In the genomic region with DNA sequence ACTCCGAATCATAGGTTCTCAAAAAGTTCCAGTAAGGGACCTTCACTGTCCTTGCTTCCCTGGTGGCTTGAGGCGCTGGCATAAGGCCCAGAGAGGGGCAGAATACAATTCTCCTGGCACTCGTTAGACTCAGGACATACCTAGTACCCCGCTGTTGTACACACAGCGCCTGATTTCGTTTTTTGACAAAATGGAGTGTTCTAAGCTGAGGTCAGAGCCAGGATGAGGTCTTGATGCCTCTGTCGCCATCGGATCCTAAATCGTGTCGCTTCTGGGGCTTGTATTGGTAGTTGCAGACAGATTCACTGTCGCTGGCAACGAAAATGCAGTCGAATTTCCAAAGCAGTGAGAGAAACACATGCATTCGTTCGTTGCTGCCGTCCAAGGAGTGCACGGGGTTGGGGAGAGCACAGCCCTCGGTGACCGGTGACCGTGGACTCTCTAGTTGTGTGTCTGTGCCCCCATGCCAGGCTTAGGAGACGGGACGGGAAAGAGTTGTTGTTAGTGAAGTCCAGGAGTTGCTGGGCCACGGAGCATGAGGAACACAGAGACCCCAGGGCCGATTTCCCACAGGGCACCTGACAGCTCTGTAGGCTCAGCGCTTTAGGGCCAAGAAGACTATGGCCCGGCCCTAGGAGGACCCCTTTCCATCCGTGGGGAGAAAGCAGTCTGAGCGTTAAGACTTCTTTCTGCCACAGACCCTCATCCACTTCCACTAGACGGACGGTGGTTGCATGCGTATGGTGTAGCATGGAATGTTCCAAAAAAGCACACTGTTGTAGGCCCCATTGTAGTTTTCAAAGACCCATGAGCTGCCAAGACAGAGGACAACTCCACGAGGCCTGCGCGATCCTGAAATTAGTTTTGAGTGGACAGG, we compare ENCODE assay signal across 9 mouse cellular contexts. TPM values are rescaled to one million over a fixed set of nuclear protein-coding genes. Genes with fewer than 3 reads are reported as not detected.
A peak's percentile ranks its signal among the peaks of the same experiment; 100 is the strongest.
DNase-seq lines count a peak whose midpoint lies in the region; ATAC-seq and TF ChIP-seq lines count a peak whose summit lies in the region.
"Had no signal": no experiment of that assay in that cellular context is flagged by ENCODE, and none has a peak within 500 bp of the region (broad histone marks: within the 10 kb centered on the region; RNA-seq: fewer than 3 reads in every experiment).

No protein-coding gene starts in this region.

- dilution Hi-C loops in CH12.LX (cut with MboI; ENCODE audit: extremely low pct_ligation_motif_present, extremely low pct_unique_long_range_greater_than_20kb, low sequenced_read_pairs), result no loop called here

- no peak for ATAC-seq in intestine, embryonic 14.5 days (replicated peaks; ENCODE audit: low FRiP score, low TSS enrichment, low read depth)
- no peak for ATAC-seq in intestine, postnatal 0 days
- no peak for ATAC-seq in limb, embryonic 15.5 days (ENCODE audit: insufficient number of reproducible peaks, low FRiP score, low TSS enrichment, low read depth)

- no peak for TF ChIP-seq CTCF in intestine, postnatal 0 days (IDR thresholded peaks at IDR 0.05; ENCODE audit: low read depth)
- TF ChIP-seq CTCF in CH12.LX (conservative IDR thresholded peaks at IDR 0.05 in 1 of 2, IDR thresholded peaks at IDR 0.05 in 1 of 2; ENCODE audit: low read depth in 2 of 2, low read length in 2 of 2), result no peak

- H3K36me3 ChIP-seq in intestine, embryonic 14.5 days (ENCODE audit: control insufficient read depth, insufficient read depth, low read length), result no peaks in the 10 kb centered on the region
- H3K36me3 ChIP-seq in intestine, postnatal 0 days (ENCODE audit: control insufficient read depth, insufficient read depth), result no peaks in the 10 kb centered on the region
- peaks cover 9 to 20% of the 10 kb centered on the region in 2 experiments for H3K36me3 ChIP-seq in CH12.LX (replicated peaks in 1 of 2; ENCODE audit: control insufficient read depth in 1 of 2, insufficient read depth in 1 of 2, low read length in 1 of 2)
- H3K36me3 ChIP-seq in limb, embryonic 15.5 days, result no peaks in the 10 kb centered on the region

- DNase-seq in intestine, embryonic 14.5 days (ENCODE audit: low spot score), result peak; percentile 84
- no peak for DNase-seq in CH12.LX (ENCODE audit: extremely low read depth)
- peak; percentile 16 for DNase-seq in R1 (ENCODE audit: low read depth, low spot score)
- no peak for DNase-seq in gastrocnemius, postnatal 4 days (ENCODE audit: low spot score in 2 of 2)
- no peak for DNase-seq in left cerebral cortex, postnatal 4 days

- in situ Hi-C loops in CH12.LX (cut with MboI; ENCODE audit: low pct_ligation_motif_present, low pct_unique_long_range_greater_than_20kb, low sequenced_read_pairs), result no loop called here

- WGBS in intestine, embryonic 14.5 days, result 9% methylated on average over 34 of the region's 34 CpGs
- WGBS in intestine, postnatal 0 days, result 14% methylated on average over 34 of the region's 34 CpGs
- WGBS in limb, embryonic 15.5 days, result 17% methylated on average over 34 of the region's 34 CpGs

- no peak overlapping the region for H3K9ac ChIP-seq in intestine, embryonic 14.5 days (ENCODE audit: low read length)
- H3K9ac ChIP-seq in intestine, postnatal 0 days (ENCODE audit: low read depth, low read length), result no peak overlapping the region
- peak overlapping the region; percentile 75 for H3K9ac ChIP-seq in CH12.LX (ENCODE audit: insufficient read depth, low read depth)
- H3K9ac ChIP-seq in limb, embryonic 15.5 days, result no peak overlapping the region

- intact Hi-C loops in left cerebral cortex, postnatal 4 days (cut with DNase I), result no loop called here

- H3K4me2 ChIP-seq in intestine, embryonic 14.5 days (ENCODE audit: low read length), result no peak overlapping the region
- no peak overlapping the region for H3K4me2 ChIP-seq in intestine, postnatal 0 days (replicated peaks; ENCODE audit: low read depth)
- H3K4me2 ChIP-seq in CH12.LX (ENCODE audit: insufficient read depth, low read depth, poor library complexity, severe bottlenecking), result peak overlapping the region; percentile 59
- H3K4me2 ChIP-seq in limb, embryonic 15.5 days, result peak overlapping the region; percentile 63; the same call in 1 of the 2 replicates

- H3K9me3 ChIP-seq in intestine, embryonic 14.5 days (ENCODE audit: control insufficient read depth, low read length), result no peaks in the 10 kb centered on the region
- H3K9me3 ChIP-seq in intestine, postnatal 0 days (ENCODE audit: control insufficient read depth), result no peaks in the 10 kb centered on the region
- H3K9me3 ChIP-seq in CH12.LX (replicated peaks; ENCODE audit: low read length), result no peaks in the 10 kb centered on the region
- no peaks in the 10 kb centered on the region for H3K9me3 ChIP-seq in limb, embryonic 15.5 days

- peaks cover 93% of the 10 kb centered on the region for H3K27me3 ChIP-seq in intestine, embryonic 14.5 days (replicated peaks; ENCODE audit: control insufficient read depth, insufficient read depth, low read length)
- peaks cover 88% of the 10 kb centered on the region for H3K27me3 ChIP-seq in intestine, postnatal 0 days (replicated peaks; ENCODE audit: control insufficient read depth, insufficient read depth, low read length)
- H3K27me3 ChIP-seq in CH12.LX (replicated peaks), result no peaks in the 10 kb centered on the region
- H3K27me3 ChIP-seq in limb, embryonic 15.5 days, result peaks cover 93% of the 10 kb centered on the region

- H3K79me2 ChIP-seq in CH12.LX (replicated peaks; ENCODE audit: control insufficient read depth, extremely low read depth, insufficient read depth, poor library complexity, severe bottlenecking), result peaks cover 37% of the 10 kb centered on the region

- TF ChIP-seq EP300 in CH12.LX (IDR thresholded peaks at IDR 0.05; ENCODE audit: low read length), result no peak

- H3K27ac ChIP-seq in intestine, embryonic 14.5 days (ENCODE audit: low read depth), result no peak overlapping the region
- no peak overlapping the region for H3K27ac ChIP-seq in intestine, postnatal 0 days (ENCODE audit: low read depth, low read length)
- 0 out of 2 replicates have a peak overlapping the region, but pooled peaks have one; percentile 53 for H3K27ac ChIP-seq in CH12.LX (ENCODE audit: insufficient read depth, low read depth)
- no peak overlapping the region for H3K27ac ChIP-seq in limb, embryonic 15.5 days

- H3K4me1 ChIP-seq in intestine, embryonic 14.5 days (replicated peaks; ENCODE audit: control insufficient read depth, insufficient read depth, low read length), result no peaks in the 10 kb centered on the region
- no peaks in the 10 kb centered on the region for H3K4me1 ChIP-seq in intestine, postnatal 0 days (replicated peaks; ENCODE audit: control insufficient read depth, insufficient read depth, low read length)
- H3K4me1 ChIP-seq in CH12.LX (ENCODE audit: control insufficient read depth in 1 of 2, insufficient read depth in 2 of 2), result peaks cover 22 to 63% of the 10 kb centered on the region in 2 experiments
- H3K4me1 ChIP-seq in limb, embryonic 15.5 days, result peaks cover 65% of the 10 kb centered on the region

- no peak overlapping the region for H3K4me3 ChIP-seq in intestine, embryonic 14.5 days (ENCODE audit: low read depth, low read length)
- H3K4me3 ChIP-seq in intestine, postnatal 0 days (ENCODE audit: low read depth, low read length), result no peak overlapping the region
- peak overlapping the region in 1 of 3 experiments; percentile 62 for H3K4me3 ChIP-seq in CH12.LX (replicated peaks in 1 of 3; ENCODE audit: low read depth in 2 of 3, low read length in 2 of 3, poor library complexity in 1 of 3)
- peak overlapping the region; percentile 51; the same call in 1 of the 2 replicates for H3K4me3 ChIP-seq in limb, embryonic 15.5 days

- no peak for TF ChIP-seq RAD21 in CH12.LX (IDR thresholded peaks at IDR 0.05; ENCODE audit: low read depth, low read length)

- no peak for TF ChIP-seq POLR2A in CH12.LX (IDR thresholded peaks at IDR 0.05; ENCODE audit: low read depth, low read length)

TF ChIP-seq in CH12.LX, 34 proteins besides CTCF, POLR2A, EP300 and RAD21:
- TF ChIP-seq NRF1 (IDR thresholded peaks at IDR 0.05; ENCODE audit: low read depth, low read length) (no peak), SIN3A (IDR thresholded peaks at IDR 0.05; ENCODE audit: low read length) (0 out of 2 replicates have a peak, but pooled peaks have one; percentile 19)

RNA-seq across cellular contexts. Expression of a gene that starts 30.9 kb away (rescaled TPM):
- polyA plus RNA-seq in intestine, embryonic 14.5 days (2014; fragmentation: Nextera tagmentation; extraction: Ambion mirVana), result 0.19 and 0.20 TPM in 2 replicates
- polyA plus RNA-seq in intestine, postnatal 0 days (2015; fragmentation: Nextera tagmentation; extraction: Ambion mirVana), result 0.17 and 0.21 TPM in 2 replicates
- total RNA-seq in CH12.LX (2012; rRNA removed), result 13.7 and 19.7 TPM in 2 replicates
- total RNA-seq in CH12.LX (2014; rRNA removed), result 2.4 and 5.0 TPM in 2 replicates
- 48.0 and 61.1 TPM in 2 replicates for polyA plus RNA-seq in CH12.LX (2012; ENCODE audit: insufficient read length, low read depth)
- 4.4 and 4.6 TPM in 2 replicates for polyA plus RNA-seq in limb, embryonic 15.5 days (2015; fragmentation: Nextera tagmentation; extraction: Ambion mirVana)
- total RNA-seq in gastrocnemius, postnatal 4 days (2021), result under 1 TPM; 0.34 to 0.49 TPM
- under 1 TPM in 1 of 2 experiments, not detected in 1; 0.08 TPM for total RNA-seq in left cerebral cortex, postnatal 4 days (2021)
- total RNA-seq: left cerebral cortex, postnatal 25 days had no signal
- polyA plus RNA-seq: kidney, embryonic 14.5 days had no signal

Comparison
In these comparisons a context has a peak if more than half of its experiments do, and no peak if none do; other contexts are left out.
1. DNase-seq: peak in intestine, embryonic 14.5 days (single experiment) and R1 (single experiment); none in CH12.LX (single experiment), gastrocnemius, postnatal 4 days (0 of 2) and left cerebral cortex, postnatal 4 days (single experiment).
2. H3K4me2 ChIP-seq: peak in CH12.LX (single experiment) and limb, embryonic 15.5 days (single experiment); none in intestine, embryonic 14.5 days (single experiment) and intestine, postnatal 0 days (single experiment).